Mouse (Mus musculus) embryo, embryonic 11.5 days (tissue): ENCODE results near the gene Iqgap3.

Experiments
- DNase-seq: peaks from one replicate; pipeline ENCODE4 v3.0.0-alpha.2; 2012; ENCODE audit warnings: low read depth, low spot score

Gene Iqgap3

GRCm38 (mm10) chr3:88149510-88149974 lies 67.8 kb downstream of the Iqgap3 start:
- DNase-seq = no peak

GRCm38 (mm10) chr3:88150061-88150998 lies 68.6 kb downstream of the Iqgap3 start:
- no peak for DNase-seq

- DNase-seq = no peak
These were observed 69.2 kb downstream of the Iqgap3 start for GRCm38 (mm10) chr3:88150999-88151364.

GRCm38 (mm10) chr3:88152056-88152455 lies 70.3 kb downstream of the Iqgap3 start:
- no peak for DNase-seq

- no peak for DNase-seq
These were observed 71.7 kb downstream of the Iqgap3 start for GRCm38 (mm10) chr3:88153290-88154011.

- no peak for DNase-seq
These were observed 72.5 kb downstream of the Iqgap3 start for GRCm38 (mm10) chr3:88154236-88154635.

- no peak for DNase-seq
These were observed 75.0 kb downstream of the Iqgap3 start for GRCm38 (mm10) chr3:88156817-88157216.

GRCm38 (mm10) chr3:88157771-88158597 lies 76.2 kb downstream of the Iqgap3 start:
- no peak for DNase-seq

- no peak for DNase-seq
These were observed 77.2 kb downstream of the Iqgap3 start for GRCm38 (mm10) chr3:88158991-88159390.

- no peak for DNase-seq
These were observed 79.1 kb downstream of the Iqgap3 start for GRCm38 (mm10) chr3:88160856-88161255.

GRCm38 (mm10) chr3:88162259-88162658 lies 80.5 kb downstream of the Iqgap3 start:
- no peak for DNase-seq

GRCm38 (mm10) chr3:88162811-88163210 lies 81.0 kb downstream of the Iqgap3 start:
- no peak for DNase-seq

- DNase-seq = no peak
These were observed 82.1 kb downstream of the Iqgap3 start for GRCm38 (mm10) chr3:88163847-88164246.

- DNase-seq = no peak
These were observed 82.5 kb downstream of the Iqgap3 start for GRCm38 (mm10) chr3:88164263-88164662.

- no peak for DNase-seq
These were observed 84.3 kb downstream of the Iqgap3 start for GRCm38 (mm10) chr3:88166056-88166455.

- no peak for DNase-seq
These were observed 88.6 kb downstream of the Iqgap3 start for GRCm38 (mm10) chr3:88170361-88170760.
